Mouse (Mus musculus): ENCODE measurements at regions not wholly inside any gene's neighbourhood (a gene's known extent, or its start where the extent isn't known, plus 50 kb on each side); places are given as distances from the start of the nearest gene placed in this dataset.
A peak's percentile ranks its signal among the peaks of the same experiment; 100 is the strongest.

DNA sequence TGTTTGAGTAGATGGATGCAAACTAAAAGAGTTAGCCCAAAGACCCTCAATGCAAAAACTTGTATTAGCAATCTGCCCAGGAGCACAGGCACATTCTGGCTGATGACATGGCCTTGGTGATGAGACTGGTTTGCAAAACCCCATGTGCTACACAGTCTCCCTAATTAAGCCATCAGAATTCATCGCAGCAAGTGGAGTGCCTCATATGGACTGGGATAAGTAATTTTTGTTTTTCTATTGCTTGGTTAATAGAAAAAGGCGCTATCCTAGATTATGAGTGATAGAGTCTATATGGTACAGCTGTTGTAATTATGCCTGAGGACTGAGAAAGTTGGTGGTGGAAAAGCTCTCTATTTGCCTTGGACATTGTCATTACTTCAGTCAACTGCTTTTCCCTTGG, 155.2 kb upstream of the Robo1 start:
- DNase-seq = no peak
- Histone ChIP-seq H3K27ac (no peak overlapping the region), H3K4me3 (no peak overlapping the region)
- no peak for TF ChIP-seq CTCF (IDR thresholded peaks at IDR 0.05)
- intact Hi-C loops (cut with DNase I) = no loop called here

DNA sequence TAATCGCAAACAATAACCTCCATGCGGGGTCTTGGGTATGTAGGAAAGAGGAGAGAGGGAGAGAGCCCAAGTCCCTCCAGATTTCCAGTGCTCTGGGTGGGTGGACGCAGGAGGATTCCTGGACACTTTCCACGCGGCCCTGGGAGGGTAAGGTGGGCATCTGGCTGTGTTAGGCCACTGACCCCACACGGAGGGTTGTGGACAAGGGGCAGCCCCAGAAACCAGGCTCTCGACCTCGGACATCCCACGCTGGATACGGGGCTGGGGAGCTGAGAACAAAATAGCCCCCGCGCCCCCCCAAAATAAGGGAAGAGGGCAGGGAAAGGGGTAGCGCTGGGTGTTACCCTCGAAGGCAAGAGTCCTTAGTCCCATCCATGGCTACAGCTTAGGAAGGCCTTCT, 150.2 kb upstream of the Robo1 start:
- no peak for TF ChIP-seq CTCF (IDR thresholded peaks at IDR 0.05)
- no peak for DNase-seq
- Histone ChIP-seq H3K27ac (no peak overlapping the region), H3K4me3 (no peak overlapping the region)
- intact Hi-C loops (cut with DNase I) = no loop called here

DNA sequence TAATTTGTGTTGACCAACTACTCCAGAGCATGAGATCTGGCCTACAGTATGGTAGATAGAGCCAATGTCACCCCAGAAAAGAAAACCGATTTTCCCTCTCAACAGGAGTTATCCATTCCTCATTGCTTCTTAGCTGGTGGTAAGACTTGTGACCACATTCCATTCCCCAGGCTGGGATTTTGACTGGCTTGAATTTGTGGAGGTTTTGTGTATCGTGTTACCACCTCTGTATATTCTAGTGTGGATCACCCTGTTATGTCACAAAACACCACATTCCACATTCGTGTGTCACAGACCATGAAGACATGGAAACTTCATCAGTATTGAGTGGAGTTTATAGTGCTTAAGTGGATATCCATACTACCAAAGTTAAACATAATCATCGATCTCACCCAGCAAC, 148.7 kb upstream of the Robo1 start:
- H3K27ac ChIP-seq = no peak overlapping the region
- DNase-seq = no peak
- no peak for TF ChIP-seq CTCF (IDR thresholded peaks at IDR 0.05)
- intact Hi-C loops (cut with DNase I) = no loop called here
- H3K4me3 ChIP-seq = no peak overlapping the region

DNA sequence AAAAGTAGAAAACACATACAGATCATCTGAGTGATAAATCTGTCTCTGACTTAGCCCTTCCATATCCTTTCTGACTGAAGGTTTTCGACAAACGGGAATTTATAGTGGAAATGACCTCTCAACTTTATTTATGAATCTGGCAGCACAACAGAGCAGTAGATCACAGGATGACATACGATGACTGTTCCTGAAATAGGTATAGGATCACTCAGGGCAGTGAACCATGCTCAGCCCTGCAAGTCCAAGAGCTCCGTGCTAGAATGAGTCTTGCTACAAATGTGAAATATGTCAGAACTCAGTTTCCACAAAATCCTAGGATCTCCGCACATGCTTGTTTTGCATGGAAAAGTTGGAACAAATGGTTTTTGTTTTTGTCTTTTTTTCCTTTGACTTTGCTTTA, 132.4 kb upstream of the Robo1 start:
- intact Hi-C loops (cut with DNase I) = no loop called here
- Histone ChIP-seq H3K4me3 (no peak overlapping the region), H3K27ac (no peak overlapping the region)
- DNase-seq = no peak
- TF ChIP-seq CTCF (IDR thresholded peaks at IDR 0.05) = no peak

DNA sequence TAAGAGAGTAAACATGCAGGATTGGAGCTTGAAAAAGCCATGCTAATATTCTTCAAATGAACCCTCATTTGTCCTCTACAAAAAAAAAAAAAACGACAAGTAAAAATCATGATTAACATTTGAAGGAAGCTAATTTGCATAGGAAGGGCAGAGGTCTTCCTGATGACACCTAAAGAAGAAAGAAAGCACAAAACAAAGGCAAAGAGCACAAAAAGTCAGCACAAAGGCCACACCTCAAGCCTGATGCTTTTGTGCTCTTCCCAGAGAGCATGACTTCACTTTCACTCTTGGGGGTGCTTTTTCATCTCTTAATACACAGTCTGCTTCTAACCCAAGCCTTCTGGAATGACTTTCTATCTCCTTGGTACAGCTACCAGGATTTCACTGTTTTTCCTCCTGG, 113.8 kb upstream of the Robo1 start:
- Histone ChIP-seq H3K4me3 (no peak overlapping the region), H3K27ac (no peak overlapping the region)
- no peak for TF ChIP-seq CTCF (IDR thresholded peaks at IDR 0.05)
- DNase-seq = no peak
- intact Hi-C loops (cut with DNase I) = no loop called here

DNA sequence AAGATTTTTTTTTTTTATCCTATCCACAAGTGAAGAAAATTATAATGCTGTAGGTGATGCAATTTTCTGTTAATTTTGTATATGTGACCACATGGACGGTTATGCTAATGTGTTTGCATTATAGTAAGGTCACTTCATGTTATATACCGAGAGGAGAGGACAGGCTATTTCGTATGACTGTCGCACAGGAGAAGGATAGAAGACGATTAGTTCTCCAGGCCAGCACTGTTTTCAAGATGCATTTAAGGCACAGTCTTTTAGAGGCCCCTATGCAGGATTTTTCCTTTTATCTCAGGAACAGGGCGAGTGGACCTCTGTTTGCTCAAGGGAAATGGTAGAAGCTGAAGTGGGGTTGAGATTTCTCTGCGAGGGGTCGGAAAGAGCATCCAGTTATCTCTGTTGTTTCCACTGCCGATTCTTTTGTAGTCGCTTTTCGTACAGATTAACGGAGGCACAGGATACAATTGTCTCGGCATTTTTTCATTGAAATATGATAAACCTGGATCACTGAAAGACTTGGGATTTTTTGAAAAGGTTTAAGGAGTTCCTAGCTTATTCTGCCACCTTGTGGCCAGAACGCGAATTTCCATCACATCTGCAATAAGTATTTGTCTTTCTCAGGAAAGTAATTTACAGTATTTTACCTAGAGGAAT, 92.6 kb upstream of the Robo1 start:
- intact Hi-C loops (cut with DNase I) = no loop called here
- Histone ChIP-seq H3K27ac (no peak overlapping the region), H3K4me3 (no peak overlapping the region)
- peak; percentile 19 for DNase-seq
- peak; percentile 68 for TF ChIP-seq CTCF (IDR thresholded peaks at IDR 0.05)

DNA sequence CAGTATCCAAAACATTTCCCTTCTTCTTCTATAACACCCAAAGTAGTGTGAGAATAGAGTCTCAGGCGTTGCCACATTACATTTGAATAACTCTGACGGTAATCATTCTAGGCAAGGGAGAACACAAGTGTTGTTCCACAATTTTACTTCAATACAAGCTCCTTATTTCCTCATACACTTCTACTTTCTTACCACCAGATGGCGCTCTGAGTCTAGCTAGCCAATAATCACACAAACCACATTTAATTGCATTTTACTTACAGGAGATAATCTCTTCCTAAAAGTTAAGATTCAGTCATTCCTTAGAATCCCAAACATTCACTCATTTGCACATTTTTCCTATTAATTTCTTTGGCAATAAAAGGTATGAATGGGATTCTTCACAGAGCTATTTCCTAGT, 90.1 kb upstream of the Robo1 start:
- no peak for DNase-seq
- TF ChIP-seq CTCF (IDR thresholded peaks at IDR 0.05) = peak; percentile 67
- H3K27ac ChIP-seq = no peak overlapping the region
- H3K4me3 ChIP-seq = no peak overlapping the region
- intact Hi-C loops (cut with DNase I) = no loop called here

DNA sequence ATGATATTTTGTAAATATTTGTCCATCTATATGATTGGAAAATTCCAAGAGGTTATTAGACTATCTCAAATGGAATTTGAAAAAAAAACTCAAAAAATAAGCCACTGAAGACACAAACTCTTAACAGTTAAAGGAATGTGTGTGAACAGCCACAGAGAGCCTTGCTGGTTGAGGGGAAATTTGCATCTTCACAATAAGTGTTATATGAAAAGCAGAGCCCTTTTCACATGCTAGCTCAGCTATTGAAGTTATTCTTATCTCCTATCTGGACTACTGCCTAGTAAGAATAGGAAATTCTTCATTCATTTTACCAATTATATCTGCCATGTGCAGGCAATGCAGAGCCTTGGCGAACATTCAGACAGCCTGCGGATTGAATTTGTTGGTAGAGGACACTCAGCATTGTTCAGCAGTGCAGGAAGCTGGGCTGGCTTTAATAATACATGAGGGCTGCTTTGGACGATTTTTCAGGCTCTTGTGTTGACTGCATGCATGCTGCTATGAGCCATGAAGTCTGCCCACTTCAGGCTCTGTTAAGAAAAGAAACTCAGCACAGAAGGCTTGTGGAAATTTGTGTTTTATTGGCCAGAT, 86.1 kb upstream of the Robo1 start:
- TF ChIP-seq CTCF (IDR thresholded peaks at IDR 0.05) = no peak
- intact Hi-C loops (cut with DNase I) = no loop called here
- no peak for DNase-seq
- Histone ChIP-seq H3K4me3 (no peak overlapping the region), H3K27ac (no peak overlapping the region)

DNA sequence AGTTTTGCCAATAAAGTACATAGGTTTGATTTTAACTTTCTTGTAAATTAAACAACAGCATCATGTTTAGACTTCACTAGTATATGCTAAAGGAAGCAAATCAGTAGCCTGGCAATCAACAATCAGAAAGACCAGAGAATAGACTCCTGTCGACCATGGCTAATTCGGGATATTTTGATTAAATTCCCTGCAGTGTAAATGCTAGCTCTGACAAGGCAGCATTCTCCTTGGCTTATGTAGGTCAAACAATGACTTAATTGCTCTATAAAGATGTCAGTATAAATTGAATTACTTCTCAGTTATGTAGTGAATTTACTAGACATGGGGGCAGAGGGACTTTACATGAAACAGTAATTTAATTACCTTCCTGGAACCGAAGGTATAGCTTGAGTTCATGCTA, 84.2 kb upstream of the Robo1 start:
- H3K4me3 ChIP-seq = no peak overlapping the region
- intact Hi-C loops (cut with DNase I) = no loop called here
- no peak overlapping the region for H3K27ac ChIP-seq
- no peak for TF ChIP-seq CTCF (IDR thresholded peaks at IDR 0.05)
- DNase-seq = no peak

DNA sequence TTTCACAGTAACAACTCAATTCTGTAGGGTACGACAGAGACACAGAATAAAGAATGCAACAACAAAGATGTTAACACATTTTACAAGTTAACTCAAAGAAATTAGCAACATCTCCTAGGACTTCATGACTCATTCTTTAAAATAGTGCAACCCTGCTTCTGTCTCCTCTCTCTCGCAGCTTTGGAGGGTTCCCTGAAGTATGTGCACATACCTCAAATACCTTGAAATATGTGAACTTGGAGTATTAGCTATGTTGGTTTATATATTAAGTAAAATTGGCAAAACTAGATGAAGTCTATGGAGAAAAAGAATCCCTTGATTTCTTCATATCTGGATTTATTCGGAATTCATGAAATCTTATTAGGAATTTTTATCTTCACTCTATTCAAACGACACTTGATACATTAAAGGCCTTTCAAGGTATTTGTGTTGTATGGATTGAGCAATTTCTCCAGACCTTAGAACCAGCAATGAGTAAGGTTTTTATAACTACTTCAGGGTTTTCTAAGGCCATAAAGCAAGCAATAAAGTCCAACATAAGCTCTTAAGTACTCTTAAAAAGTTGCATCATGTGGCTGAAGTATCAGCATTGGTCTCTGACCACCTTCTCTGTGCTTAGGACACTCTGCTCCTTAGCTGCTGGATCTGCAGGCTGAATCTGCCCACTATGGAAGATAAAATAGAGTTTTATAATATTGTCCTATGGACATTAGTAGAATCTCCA, 82.8 kb upstream of the Robo1 start:
- no peak for DNase-seq
- no peak overlapping the region for H3K27ac ChIP-seq
- no peak for TF ChIP-seq CTCF (IDR thresholded peaks at IDR 0.05)
- no peak overlapping the region for H3K4me3 ChIP-seq
- intact Hi-C loops (cut with DNase I) = no loop called here

DNA sequence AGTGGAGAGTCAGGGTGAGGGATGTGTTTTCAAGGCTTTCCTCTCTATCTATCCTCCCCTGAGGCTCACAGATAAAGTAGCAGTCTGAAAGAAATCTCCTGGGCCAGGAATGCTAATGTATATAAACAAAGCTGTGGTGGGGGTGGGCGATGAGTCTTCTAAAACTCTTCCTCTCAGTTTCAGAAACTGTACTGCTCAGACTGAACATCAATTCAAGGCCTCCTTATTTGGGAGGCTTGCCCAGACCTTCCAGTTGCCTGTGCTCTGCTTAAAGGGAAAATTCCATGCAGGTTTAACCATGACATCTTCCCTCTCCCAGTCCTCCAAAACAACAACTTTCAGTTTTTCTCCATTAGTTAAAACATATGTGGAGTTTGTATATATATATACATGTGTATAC, 73.7 kb upstream of the Robo1 start:
- no peak overlapping the region for H3K27ac ChIP-seq
- intact Hi-C loops (cut with DNase I) = no loop called here
- H3K4me3 ChIP-seq = no peak overlapping the region
- TF ChIP-seq CTCF (IDR thresholded peaks at IDR 0.05) = no peak
- no peak for DNase-seq

DNA sequence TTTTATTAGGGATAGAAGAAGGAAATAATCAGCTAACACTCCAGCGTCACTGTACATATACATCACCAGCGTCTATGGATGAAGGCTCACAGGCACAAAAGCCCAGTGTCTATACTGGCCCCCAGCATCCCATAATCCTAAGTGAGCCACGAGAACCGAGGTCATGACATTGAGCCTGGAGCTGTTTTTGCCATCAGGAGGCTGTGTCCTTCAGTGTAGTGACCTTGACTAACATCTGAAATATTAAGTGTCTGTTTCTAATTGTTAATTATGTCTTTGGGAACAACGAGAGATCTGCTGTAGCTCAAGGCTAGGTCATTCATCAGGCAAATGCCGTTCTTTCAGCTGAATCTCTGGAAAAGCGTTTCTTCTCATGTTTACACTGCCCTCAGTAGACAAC, 68.5 kb upstream of the Robo1 start:
- DNase-seq = no peak
- no peak overlapping the region for H3K4me3 ChIP-seq
- TF ChIP-seq CTCF (IDR thresholded peaks at IDR 0.05) = no peak
- no peak overlapping the region for H3K27ac ChIP-seq
- intact Hi-C loops (cut with DNase I) = no loop called here

DNA sequence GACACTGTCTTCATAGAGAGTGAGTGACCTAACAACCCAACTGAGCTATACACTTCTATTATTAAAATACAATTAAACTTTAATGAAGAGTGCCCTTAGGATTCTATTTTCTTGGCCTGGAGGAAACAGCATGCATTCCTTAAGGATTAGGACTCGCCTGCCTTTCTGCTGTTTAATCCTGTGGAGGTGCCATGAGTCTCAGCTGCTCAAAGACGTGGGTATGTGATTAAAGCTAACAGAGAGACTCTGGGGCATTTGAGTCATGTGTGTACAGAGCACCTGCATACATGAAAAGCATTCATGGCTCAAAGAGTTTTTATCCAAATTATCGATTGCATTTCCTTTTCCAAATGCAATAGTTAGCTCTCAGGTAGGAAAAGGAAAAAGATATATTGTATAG, 51.7 kb upstream of the Robo1 start:
- Histone ChIP-seq H3K27ac (no peak overlapping the region), H3K4me3 (no peak overlapping the region)
- DNase-seq = no peak
- TF ChIP-seq CTCF (IDR thresholded peaks at IDR 0.05) = no peak
- intact Hi-C loops (cut with DNase I) = no loop called here

Measured in gastrocnemius, adult 2 months (tissue).